Mouse (Mus musculus) adrenal gland, postnatal 14 days (tissue): Measurements from ENCODE around the gene Olfr1442. TPM values are rescaled to one million over a fixed set of nuclear protein-coding genes. Genes with fewer than 3 reads are reported as not detected.

Experiments used
- total RNA-seq: library from RNA; stranded (reverse); gene quantifications from 2 replicates; pipeline ENCODE4 v1.2.3, GENCODE M21; 2021

The Olfr1442 gene
- total RNA-seq, 1 experiment from 2014 or later: not detected

Other genes starting within 250 kb of the Olfr1442 start
- not detected in 2 replicates for gene Pfpl, start 242.5 kb upstream of the Olfr1442 start, total RNA-seq
- 10.8 and 18.2 TPM in 2 replicates for gene Mpeg1, start 209.7 kb upstream of the Olfr1442 start, total RNA-seq
- gene Dtx4, start 169.0 kb upstream of the Olfr1442 start, total RNA-seq: 19.7 and 24.6 TPM in 2 replicates
- gene Fam111a, start 124.7 kb upstream of the Olfr1442 start, total RNA-seq: 10.4 and 12.1 TPM in 2 replicates
- 0.75 and 19.1 TPM in 2 replicates for gene Gm4952, start 70.5 kb upstream of the Olfr1442 start, total RNA-seq
- gene Glyat, start 37.1 kb upstream of the Olfr1442 start, total RNA-seq: 0.34 and 8.6 TPM in 2 replicates
- not detected in 2 replicates for gene Olfr1443, start 7.7 kb downstream of the Olfr1442 start, total RNA-seq
- 5.9 TPM in 1 of 2 replicates, not detected in the other for gene Keg1, start 25.3 kb downstream of the Olfr1442 start, total RNA-seq
- 2.9 and 3.0 TPM in 2 replicates for gene Cntf, start 95.2 kb downstream of the Olfr1442 start, total RNA-seq
- 87.0 and 88.4 TPM in 2 replicates for gene Zfp91, start 125.7 kb downstream of the Olfr1442 start, total RNA-seq
- 1.4 and 5.1 TPM in 2 replicates for gene Lpxn, start 125.8 kb downstream of the Olfr1442 start, total RNA-seq
- gene Gm5244, start 176.2 kb downstream of the Olfr1442 start, total RNA-seq: not detected in 2 replicates
- not detected in 2 replicates for gene Olfr1444, start 186.8 kb downstream of the Olfr1442 start, total RNA-seq
- not detected in 2 replicates for gene Olfr1445, start 213.4 kb downstream of the Olfr1442 start, total RNA-seq
- not detected in 2 replicates for gene Olfr1446, start 223.1 kb downstream of the Olfr1442 start, total RNA-seq
- gene Olfr1447, start 233.3 kb downstream of the Olfr1442 start, total RNA-seq: not detected in 2 replicates